Mouse (Mus musculus): ENCODE results near the gene Cog5. TPM values are rescaled to one million over a fixed set of nuclear protein-coding genes. Genes with fewer than 3 reads are reported as not detected.

The Cog5 gene
- polyA plus RNA-seq, 1 experiment = 25.0 TPM

GRCm38 (mm10) chr12:31747301-31747700, 92.6 kb downstream of the Cog5 start:
- Histone ChIP-seq H3K4me3 (replicated peaks; ENCODE audit: control insufficient read depth, low read depth, low read length) (no peak overlapping the region), H3K4me1 (ENCODE audit: control insufficient read depth, insufficient read depth, low read length) (no peaks in the 10 kb centered on the region), H3K27ac (ENCODE audit: control insufficient read depth, insufficient read depth, low read depth, low read length, poor library complexity) (no peak overlapping the region)
- 84% methylated on average over 8 of the region's 8 CpGs for WGBS
- TF ChIP-seq CTCF (IDR thresholded peaks at IDR 0.05; ENCODE audit: control insufficient read depth, insufficient read depth, low read length) = no peak
- no peak for TF ChIP-seq POLR2A (IDR thresholded peaks at IDR 0.05; ENCODE audit: borderline replicate concordance, control insufficient read depth, low read depth, low read length)

GRCm38 (mm10) chr12:31749846-31750245, 95.2 kb downstream of the Cog5 start:
- TF ChIP-seq POLR2A (IDR thresholded peaks at IDR 0.05; ENCODE audit: borderline replicate concordance, control insufficient read depth, low read depth, low read length) (no peak), CTCF (IDR thresholded peaks at IDR 0.05; ENCODE audit: control insufficient read depth, insufficient read depth, low read length) (no peak)
- Histone ChIP-seq H3K4me1 (ENCODE audit: control insufficient read depth, insufficient read depth, low read length) (no peaks in the 10 kb centered on the region), H3K4me3 (replicated peaks; ENCODE audit: control insufficient read depth, low read depth, low read length) (no peak overlapping the region), H3K27ac (ENCODE audit: control insufficient read depth, insufficient read depth, low read depth, low read length, poor library complexity) (no peak overlapping the region)
- WGBS = 85% methylated on average over 4 of the region's 4 CpGs

DNA sequence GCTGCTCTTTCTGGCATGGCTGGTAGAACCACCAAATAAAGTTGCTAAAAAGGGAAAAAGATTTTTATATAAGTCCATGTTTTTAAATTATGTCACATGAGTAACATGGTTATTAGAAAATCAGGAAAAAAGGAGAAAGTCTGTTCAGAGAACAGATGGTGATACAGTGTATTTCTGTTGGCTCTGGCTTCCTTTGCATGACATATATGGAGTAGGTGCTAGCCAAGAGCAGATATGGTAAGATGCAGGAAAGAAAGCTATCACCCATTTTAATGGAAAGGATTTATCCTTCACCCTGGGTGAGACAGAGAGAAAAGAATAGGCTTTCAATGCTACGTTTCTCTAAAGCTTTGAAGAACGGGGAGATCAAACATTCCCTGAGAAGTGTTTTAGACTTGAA, 99.8 kb downstream of the Cog5 start:
- no peak for TF ChIP-seq POLR2A (IDR thresholded peaks at IDR 0.05; ENCODE audit: borderline replicate concordance, control insufficient read depth, low read depth, low read length)
- no peak for TF ChIP-seq CTCF (IDR thresholded peaks at IDR 0.05; ENCODE audit: control insufficient read depth, insufficient read depth, low read length)
- 86% methylated on average over 2 of the region's 2 CpGs for WGBS
- no peak overlapping the region for H3K27ac ChIP-seq (ENCODE audit: control insufficient read depth, insufficient read depth, low read depth, low read length, poor library complexity)
- H3K4me1 ChIP-seq (ENCODE audit: control insufficient read depth, insufficient read depth, low read length) = peaks cover 2% of the 10 kb centered on the region; the same call in 1 of the 2 replicates
- no peak overlapping the region for H3K4me3 ChIP-seq (replicated peaks; ENCODE audit: control insufficient read depth, low read depth, low read length)

- WGBS = 72% methylated on average over 2 of the region's 2 CpGs
- H3K4me3 ChIP-seq (replicated peaks; ENCODE audit: control insufficient read depth, low read depth, low read length) = no peak overlapping the region
- TF ChIP-seq CTCF (IDR thresholded peaks at IDR 0.05; ENCODE audit: control insufficient read depth, insufficient read depth, low read length) = no peak
- TF ChIP-seq POLR2A (IDR thresholded peaks at IDR 0.05; ENCODE audit: borderline replicate concordance, control insufficient read depth, low read depth, low read length) = no peak
- H3K4me1 ChIP-seq (ENCODE audit: control insufficient read depth, insufficient read depth, low read length) = peaks cover 2% of the 10 kb centered on the region; the same call in 1 of the 2 replicates
- H3K27ac ChIP-seq (ENCODE audit: control insufficient read depth, insufficient read depth, low read depth, low read length, poor library complexity) = peak overlapping the region; percentile 38; the same call in 1 of the 2 replicates
Observed at GRCm38 (mm10) chr12:31755885-31756755, 101.5 kb downstream of the Cog5 start.

DNA sequence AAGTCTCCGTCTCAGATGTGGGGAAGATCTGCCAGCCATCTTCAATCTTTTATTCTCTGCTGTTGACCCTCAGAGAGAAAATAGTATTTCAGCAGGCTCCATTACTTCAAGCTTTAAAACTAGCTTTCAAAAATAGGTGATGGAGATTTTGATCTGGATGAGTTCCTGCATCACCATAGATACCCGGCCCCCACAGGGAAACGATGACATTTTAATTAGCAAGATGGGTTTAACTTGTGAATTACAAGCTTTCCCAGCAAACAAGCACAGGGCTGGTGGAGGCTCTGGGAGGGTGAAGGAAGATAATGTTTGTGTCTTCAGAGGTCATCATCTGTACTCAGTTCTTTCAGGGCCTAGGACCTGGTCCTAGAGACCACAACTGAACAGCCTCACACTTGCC, 118.9 kb downstream of the Cog5 start:
- no peak overlapping the region for H3K27ac ChIP-seq (ENCODE audit: control insufficient read depth, insufficient read depth, low read depth, low read length, poor library complexity)
- WGBS = 86% methylated on average over 3 of the region's 3 CpGs
- TF ChIP-seq POLR2A (IDR thresholded peaks at IDR 0.05; ENCODE audit: borderline replicate concordance, control insufficient read depth, low read depth, low read length) = no peak
- no peak for TF ChIP-seq CTCF (IDR thresholded peaks at IDR 0.05; ENCODE audit: control insufficient read depth, insufficient read depth, low read length)
- H3K4me1 ChIP-seq (ENCODE audit: control insufficient read depth, insufficient read depth, low read length) = no peaks in the 10 kb centered on the region
- no peak overlapping the region for H3K4me3 ChIP-seq (replicated peaks; ENCODE audit: control insufficient read depth, low read depth, low read length)

- 82% methylated on average over 1 of the region's 1 CpGs for WGBS
- Histone ChIP-seq H3K4me1 (ENCODE audit: control insufficient read depth, insufficient read depth, low read length) (no peaks in the 10 kb centered on the region), H3K27ac (ENCODE audit: control insufficient read depth, insufficient read depth, low read depth, low read length, poor library complexity) (no peak overlapping the region), H3K4me3 (replicated peaks; ENCODE audit: control insufficient read depth, low read depth, low read length) (no peak overlapping the region)
- TF ChIP-seq POLR2A (IDR thresholded peaks at IDR 0.05; ENCODE audit: borderline replicate concordance, control insufficient read depth, low read depth, low read length) = no peak
- no peak for TF ChIP-seq CTCF (IDR thresholded peaks at IDR 0.05; ENCODE audit: control insufficient read depth, insufficient read depth, low read length)
Observed at GRCm38 (mm10) chr12:31784291-31784690, 129.6 kb downstream of the Cog5 start.

DNA sequence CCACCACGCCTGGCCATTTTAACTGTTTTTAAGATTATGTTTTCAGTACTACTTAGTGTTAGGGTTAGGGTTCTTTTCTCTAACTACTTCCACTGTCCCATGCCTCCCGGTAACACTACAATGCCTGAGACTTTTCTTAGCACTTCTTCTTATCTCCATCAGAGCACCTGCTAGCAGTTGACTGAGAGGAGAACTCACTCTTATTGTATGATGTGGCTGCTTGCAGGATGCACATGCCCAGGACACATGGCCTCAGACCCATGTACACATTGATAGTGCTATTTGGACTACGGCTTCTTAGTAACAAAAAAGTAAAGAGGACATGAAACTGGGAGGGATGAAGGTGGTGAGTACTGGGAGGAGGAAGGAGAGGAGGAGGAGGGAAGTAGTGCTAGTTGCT, 133.9 kb downstream of the Cog5 start:
- H3K27ac ChIP-seq (ENCODE audit: control insufficient read depth, insufficient read depth, low read depth, low read length, poor library complexity) = no peak overlapping the region
- no peaks in the 10 kb centered on the region for H3K4me1 ChIP-seq (ENCODE audit: control insufficient read depth, insufficient read depth, low read length)
- H3K4me3 ChIP-seq (replicated peaks; ENCODE audit: control insufficient read depth, low read depth, low read length) = no peak overlapping the region
- no peak for TF ChIP-seq CTCF (IDR thresholded peaks at IDR 0.05; ENCODE audit: control insufficient read depth, insufficient read depth, low read length)
- no peak for TF ChIP-seq POLR2A (IDR thresholded peaks at IDR 0.05; ENCODE audit: borderline replicate concordance, control insufficient read depth, low read depth, low read length)
- WGBS = 70% methylated on average over 3 of the region's 3 CpGs

DNA sequence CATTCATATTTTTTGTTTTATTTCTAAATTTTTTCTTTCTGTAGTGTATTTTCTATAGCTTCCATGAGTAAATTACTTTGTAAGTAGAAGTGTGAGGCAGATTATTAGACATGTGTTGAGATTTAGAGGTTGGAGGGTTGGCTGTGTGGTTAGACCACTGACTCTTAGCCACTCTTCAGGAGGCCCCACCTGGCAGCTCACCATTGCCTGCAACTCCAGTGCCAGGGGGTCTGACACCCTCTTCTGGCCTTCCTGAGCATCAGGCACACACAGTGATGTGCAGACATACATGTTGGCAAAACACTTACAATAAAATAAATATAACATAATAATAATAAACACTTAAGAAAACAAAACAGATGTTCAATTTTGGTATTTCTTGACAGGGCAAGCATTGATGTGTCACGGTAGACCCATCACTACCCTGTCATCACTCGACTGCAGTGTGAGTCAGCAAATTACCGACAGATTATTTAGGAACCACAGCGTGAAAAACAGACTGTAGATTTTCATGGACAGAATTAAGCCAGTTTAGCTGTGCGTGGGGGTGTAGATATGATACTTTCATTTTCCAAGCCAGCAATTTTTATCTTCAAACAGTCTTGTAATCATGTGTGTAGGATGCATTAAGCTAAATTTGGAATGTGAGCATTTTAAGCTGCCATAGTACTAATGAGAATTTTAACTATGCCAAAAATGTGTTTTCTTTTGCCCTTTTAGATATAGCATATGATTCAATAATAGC, 151.9 kb downstream of the Cog5 start:
- 56% methylated on average over 5 of the region's 5 CpGs for WGBS
- no peak overlapping the region for H3K27ac ChIP-seq (ENCODE audit: control insufficient read depth, insufficient read depth, low read depth, low read length, poor library complexity)
- no peaks in the 10 kb centered on the region for H3K4me1 ChIP-seq (ENCODE audit: control insufficient read depth, insufficient read depth, low read length)
- H3K4me3 ChIP-seq (replicated peaks; ENCODE audit: control insufficient read depth, low read depth, low read length) = no peak overlapping the region
- TF ChIP-seq POLR2A (IDR thresholded peaks at IDR 0.05; ENCODE audit: borderline replicate concordance, control insufficient read depth, low read depth, low read length) (no peak), CTCF (IDR thresholded peaks at IDR 0.05; ENCODE audit: control insufficient read depth, insufficient read depth, low read length) (no peak)

Measured in bone marrow, adult 2 months (tissue).